Mouse (Mus musculus) brain, adult 2 months (tissue): Measurements from ENCODE around the gene Nme4.

Experiments
- DNase-seq: peaks from one replicate; pipeline ENCODE4 v3.0.0; 2011; ENCODE audit warnings: low read depth, low spot score

Gene Nme4

DNA sequence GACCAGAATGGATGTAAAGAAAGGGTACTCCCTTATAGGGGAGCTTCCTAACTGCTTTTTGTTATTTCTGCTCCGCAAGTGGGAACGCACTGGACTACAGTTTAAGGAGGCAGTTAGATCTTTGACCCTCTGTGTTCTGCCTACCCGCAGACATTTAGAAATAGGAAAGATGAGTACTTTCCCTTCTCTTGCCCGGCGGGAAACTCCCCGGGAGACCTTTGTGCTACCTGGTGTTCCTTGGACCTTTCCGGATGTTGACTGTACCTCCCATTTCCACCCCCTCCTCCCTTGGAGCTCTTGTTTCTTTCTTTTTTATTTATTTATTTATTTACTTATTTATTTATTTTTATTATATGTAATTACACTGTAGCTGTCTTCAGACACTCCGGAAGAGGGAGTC is 18.7 kb upstream of the Nme4 start:
- DNase-seq, result no peak

DNA sequence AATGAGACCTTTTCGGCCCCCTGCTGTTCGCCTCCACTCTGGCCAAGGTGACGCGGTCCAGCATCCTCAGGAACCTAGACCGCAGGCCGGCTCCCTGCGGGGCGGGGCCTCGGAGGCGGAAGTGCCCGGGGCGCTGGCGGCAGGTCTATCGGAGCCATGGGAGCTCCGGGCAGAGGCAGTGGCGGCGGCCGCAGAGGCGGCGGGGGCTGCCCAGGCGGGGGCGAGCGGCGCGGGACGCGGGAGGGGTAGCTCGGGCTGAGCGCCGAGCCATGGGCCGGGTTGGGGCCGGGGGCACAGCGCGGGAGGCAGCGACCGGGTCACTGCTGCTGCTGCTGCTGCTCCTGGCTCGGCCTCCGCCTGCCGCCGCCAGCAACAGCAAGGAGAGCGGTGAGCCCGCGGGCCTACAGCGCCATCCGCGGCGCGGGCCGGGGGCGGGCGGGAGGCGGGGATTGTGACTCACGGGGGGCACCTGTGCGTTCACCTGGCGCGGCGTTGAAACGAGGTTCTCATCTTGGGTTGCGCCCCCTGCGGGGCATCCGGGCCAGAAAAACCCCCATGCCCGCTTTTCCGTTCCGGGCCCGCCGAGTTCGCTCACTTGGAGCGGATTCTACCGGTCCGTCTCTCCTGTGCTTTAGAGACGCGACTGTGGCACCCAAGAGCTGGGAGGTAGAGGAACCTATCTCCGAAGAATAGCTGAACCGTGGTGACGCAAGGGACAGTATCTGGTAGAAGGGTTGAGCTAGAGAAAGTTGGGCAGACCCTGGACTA is 18.0 kb upstream of the Nme4 start, which contains the start of gene Tmem8:
Gene Tmem8 (plus strand): TSS at position 119 of the 768 bp plus-strand sequence.
- DNase-seq, result peak; percentile 77

- no peak for DNase-seq
Measured at GRCm38 (mm10) chr17:26112751-26113150, 17.3 kb upstream of the Nme4 start.

DNA sequence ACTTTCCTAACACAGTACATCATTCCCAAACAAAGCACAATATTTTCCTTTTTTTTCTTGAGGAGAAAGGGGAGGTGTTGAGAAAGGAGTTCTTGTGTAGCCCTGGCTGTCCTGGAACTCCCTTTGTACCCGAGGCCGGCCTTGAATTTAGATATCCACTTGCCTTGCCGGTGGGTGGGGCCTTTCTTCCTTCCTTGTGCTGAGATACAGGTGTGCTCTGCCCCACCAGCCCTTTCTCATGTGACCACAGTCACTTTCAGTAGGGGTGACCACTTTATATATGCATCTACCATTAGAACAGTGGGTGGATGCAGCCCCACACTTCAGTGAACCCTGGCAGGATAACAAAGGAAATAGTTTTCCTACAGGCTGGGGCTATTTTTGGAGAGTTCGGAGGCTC is 16.3 kb upstream of the Nme4 start:
- no peak for DNase-seq

DNA sequence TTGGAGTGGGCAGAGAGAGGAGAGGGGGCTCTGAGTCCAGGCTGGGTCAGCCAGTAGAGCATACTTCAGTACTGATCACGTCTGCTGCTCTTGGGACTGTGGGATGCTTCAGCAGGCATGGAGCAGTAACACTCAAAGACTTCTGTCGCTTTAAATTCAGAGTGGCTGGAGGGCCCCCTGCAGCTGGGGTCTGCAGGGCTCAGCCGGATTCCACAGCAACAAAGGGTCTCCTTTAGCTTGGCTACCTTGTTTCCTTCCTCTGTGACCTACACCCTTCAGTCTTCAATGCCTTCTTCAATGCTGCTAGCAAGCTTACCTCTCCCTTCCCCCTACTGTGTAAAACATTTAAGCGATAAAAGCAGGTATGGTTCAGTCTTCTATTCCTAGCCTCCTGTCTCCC is 15.6 kb upstream of the Nme4 start:
- no peak for DNase-seq

DNA sequence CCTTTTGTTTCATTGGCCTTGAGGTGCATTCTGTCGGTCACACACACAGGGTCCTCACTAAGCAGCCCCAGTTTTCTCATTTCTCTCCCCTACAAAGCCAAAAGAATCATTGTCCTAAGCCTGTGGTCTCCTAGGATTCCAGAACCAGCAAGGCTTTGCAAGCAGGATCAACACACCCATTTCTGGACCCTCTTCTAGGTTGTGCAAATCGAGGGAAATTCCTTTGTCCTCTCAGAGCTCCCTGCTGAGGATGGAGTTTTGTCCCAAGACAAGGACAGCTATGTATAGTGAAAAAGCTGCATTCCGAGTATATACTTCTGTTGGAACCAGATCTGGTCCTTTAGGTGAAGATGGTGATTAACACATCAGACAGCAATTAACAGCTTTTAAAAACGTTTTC is 14.8 kb upstream of the Nme4 start:
- DNase-seq, result no peak

DNA sequence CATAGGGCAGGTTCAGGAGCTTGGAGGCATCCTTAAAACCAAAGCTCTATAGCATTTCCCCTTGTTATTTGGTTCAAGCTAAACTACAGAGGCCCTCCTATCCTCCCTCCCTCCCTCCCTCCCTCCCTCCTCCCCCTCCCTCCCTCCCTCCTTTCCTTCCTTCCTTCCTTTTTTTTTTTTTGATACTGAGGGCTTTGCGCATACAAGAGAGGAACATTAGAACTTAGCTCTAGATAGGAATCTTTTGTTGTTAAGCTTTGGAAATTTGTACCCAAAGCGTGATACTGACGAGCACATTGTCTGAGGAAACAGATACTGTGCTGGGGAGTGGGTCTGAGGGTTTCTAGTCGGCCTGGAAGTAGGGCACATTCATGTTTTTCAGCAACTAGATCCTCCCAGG is 10.2 kb upstream of the Nme4 start:
- DNase-seq, result no peak

DNA sequence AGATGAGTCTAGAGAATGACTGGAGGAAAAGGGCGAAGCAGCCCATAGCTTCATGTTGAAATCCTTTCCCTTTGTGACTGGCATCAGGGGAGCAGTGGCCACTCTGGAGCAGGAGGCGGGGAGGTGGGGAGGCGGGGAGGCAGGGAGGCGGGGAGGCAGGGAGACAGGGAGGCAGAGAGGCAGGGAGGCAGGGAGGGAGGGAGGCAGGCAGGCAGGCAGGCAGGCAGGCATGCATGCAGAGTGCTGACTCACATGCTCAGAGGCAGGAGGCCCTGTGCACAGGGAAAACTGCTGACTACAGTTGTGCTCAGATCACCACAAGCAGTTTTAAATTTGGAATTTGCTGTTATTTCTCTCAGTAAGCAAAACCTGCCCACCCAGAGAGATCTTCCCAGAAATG is 6.1 kb upstream of the Nme4 start:
- peak; percentile 73 for DNase-seq

DNA sequence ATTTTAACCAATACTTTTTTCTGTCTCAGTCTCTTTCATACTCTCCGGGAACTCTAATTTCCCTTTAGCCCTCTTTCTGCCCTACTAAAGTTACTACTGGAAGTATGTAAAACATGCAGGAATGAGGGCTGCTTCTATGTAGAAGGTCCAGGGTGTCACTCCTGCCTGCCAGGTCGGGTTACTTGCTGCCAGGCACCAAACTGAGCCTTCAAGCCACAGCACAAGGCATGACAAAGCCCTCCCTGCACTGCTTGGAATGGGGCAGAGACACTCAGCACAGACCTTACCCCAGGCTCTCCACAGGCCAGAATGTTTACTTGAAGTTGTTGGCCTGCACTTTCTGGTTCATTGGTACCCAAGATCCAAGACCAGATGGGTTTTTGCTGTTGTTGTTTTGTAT is 4.8 kb upstream of the Nme4 start:
- DNase-seq, result no peak

DNA sequence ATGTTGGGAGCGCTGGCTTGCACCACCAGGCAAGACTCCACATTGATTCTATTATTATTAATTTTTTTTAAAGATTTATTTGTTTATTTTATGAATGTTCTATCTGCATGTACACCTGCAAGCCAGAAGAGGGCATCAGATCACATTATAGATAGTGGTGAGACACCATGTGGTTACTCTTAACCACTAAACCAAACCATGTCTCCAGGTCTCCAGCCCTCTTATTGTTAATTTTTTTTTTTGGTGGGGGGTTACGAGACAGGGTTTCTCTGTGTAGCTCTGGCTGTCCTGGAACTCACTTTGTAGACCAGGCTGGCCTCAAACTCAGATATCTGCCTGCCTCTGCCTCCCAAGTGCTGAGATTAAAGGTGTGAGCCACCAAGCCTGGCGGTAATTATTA is 3.9 kb upstream of the Nme4 start:
- DNase-seq, result peak; percentile 54

- no peak for DNase-seq
Measured at GRCm38 (mm10) chr17:26098461-26098860, 3.1 kb upstream of the Nme4 start.

- no peak for DNase-seq
Measured at GRCm38 (mm10) chr17:26094531-26095110, 781 bp downstream of the Nme4 start.

- peak; percentile 98 for DNase-seq
Measured at GRCm38 (mm10) chr17:26089905-26090632, 5.3 kb downstream of the Nme4 start, which contains the start of gene Decr2. TSS of gene Decr2 (minus strand) at chr17:26090337.

GRCm38 (mm10) chr17:26087059-26087564 is 8.3 kb downstream of the Nme4 start:
- no peak for DNase-seq

- DNase-seq, result no peak
Measured at GRCm38 (mm10) chr17:26080867-26081266, 14.5 kb downstream of the Nme4 start.

DNA sequence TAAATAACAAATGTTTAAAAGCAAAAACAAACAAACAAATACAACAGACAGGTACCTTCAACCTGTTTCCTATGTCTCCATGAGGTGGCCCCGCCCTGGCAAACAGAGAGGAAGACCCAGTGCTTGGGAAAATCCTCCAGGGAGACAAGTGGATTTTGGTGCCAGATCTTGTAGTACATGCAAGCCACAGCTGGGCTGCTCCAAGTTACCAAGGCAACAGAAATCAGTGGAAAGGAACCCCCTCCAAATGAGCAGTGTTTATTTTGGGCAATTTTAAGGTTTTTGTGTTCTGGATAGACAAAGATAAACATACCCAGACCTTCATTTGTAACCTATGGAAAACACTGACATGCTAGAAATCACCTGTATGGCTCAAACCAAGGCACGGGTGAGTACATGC is 16.6 kb downstream of the Nme4 start:
- peak; percentile 83 for DNase-seq

- DNase-seq, result peak; percentile 92
Measured at GRCm38 (mm10) chr17:26075246-26075645, 20.2 kb downstream of the Nme4 start.

DNA sequence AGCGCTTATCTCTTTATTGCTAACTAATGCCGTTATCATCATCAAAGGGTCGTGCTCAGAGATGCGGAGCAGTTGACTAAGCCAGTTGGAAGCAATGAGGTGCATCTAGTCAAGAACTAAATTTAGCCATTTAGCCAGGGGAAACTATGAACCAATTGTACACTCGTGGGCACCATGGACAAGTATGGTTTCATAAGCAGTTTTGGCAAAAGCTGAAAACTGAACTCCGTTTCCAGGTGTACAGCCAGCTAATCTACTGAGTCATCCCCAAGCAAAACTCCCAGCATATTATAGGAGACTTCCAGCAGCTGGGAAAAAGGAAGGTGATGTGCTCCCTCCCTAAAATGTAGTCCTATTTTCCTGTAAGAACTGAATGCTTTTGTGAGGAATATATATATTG is 25.3 kb downstream of the Nme4 start:
- DNase-seq, result peak; percentile 65

DNA sequence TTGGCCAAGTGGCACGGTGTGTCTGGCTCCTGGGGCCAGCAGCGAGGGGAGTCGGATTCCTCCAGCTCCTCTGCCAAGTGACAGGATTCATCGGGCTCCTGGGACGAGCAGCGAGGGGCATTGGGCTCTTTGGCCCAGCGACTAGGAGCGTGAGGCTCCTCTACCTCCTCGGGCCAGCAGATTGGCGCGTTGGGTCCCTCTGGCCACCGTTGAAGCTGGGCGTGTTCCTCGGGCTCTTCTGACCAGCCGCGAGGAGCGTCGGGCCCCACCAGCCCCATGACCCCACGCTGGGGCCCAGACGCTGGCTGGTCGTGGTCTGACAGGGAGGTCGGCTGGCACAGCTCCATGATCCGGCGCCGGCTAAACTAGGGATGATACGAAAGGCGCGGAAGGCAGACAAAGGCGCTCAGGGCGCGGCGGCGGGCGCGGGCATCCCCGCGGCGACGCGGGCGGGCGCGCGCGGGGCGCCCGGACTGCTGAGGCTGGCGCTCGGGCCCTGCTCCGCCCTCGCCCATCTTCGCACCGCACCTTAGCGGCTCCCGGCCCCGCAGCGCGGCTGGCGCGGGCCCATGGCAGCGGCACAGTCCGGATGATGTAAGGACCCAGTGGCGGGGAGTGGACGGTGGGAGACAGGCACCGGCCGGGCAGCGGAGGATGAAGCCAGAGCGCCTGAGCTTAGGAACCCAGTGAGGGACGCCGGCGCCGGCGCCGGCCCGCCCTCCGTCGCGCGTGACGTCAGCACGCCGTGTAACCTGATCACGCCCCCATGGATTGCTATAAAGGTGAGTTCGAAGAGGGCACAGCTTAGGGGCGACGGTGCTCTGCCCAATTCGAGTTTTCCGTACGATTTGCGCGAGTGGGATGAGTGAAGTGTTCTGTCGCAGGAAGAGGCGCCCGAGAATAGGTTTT is 26.3 kb downstream of the Nme4 start, which contains the start of gene Rab11fip3:
Gene Rab11fip3 (minus strand): TSS at position 725 of the 909 bp plus-strand sequence.
- DNase-seq, result peak; percentile 97

GRCm38 (mm10) chr17:26068024-26068830 is 27.2 kb downstream of the Nme4 start:
- peak; percentile 50 for DNase-seq
